Mouse (Mus musculus): ENCODE measurements around the gene Sccpdh. TPM values are rescaled to one million over a fixed set of nuclear protein-coding genes. Genes with fewer than 3 reads are reported as not detected.
A peak's percentile ranks its signal among the peaks of the same experiment; 100 is the strongest.
"Not testable (repeated sequence)": the region's sequence is repeated elsewhere in the genome, so short reads cannot be mapped to it uniquely, and the experiment has no call there.

The Sccpdh gene
- polyA plus RNA-seq, 1 experiment = 38.8 TPM

DNA sequence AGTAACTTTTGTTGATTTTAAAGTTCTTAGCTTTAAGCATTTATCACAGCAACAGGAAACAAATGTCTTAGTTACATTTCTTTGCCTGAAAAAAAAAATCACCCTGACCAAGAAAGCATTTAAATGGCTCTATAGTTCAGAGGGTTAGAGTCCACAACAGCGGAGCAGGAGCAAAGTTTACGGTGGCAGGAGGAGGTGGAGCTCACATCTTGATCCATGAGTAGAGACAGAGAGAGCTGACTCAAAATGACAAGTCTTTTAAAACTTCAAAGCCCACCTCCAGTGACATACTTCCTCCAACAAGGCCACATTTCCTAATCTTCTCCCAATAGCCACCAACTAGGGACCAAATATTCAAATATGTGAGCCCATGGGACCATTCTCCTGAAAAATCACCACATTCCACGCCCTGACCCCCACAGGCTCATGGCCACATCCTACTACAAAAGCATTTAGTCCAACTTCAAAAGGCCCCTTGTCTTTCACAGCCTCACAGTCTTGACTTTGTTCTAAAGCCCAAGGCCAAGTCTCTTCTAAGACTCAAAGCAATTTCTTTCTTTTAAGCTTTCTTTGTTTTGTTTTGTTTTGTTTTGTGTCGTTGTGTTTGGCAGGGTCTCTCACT, 3.6 kb upstream of the Sccpdh start:
- Histone ChIP-seq H3K4me3 (ENCODE audit: insufficient read depth, low read length) (no peak overlapping the region), H3K27ac (ENCODE audit: insufficient read depth, low read length) (no peak overlapping the region), H3K4me1 (ENCODE audit: control insufficient read depth, insufficient read depth, low read length) (no peaks in the 10 kb centered on the region)
- TF ChIP-seq CTCF (IDR thresholded peaks at IDR 0.05; ENCODE audit: borderline replicate concordance, insufficient read depth, low read length) (no peak), POLR2A (IDR thresholded peaks at IDR 0.05; ENCODE audit: low read depth, low read length) (no peak)

DNA sequence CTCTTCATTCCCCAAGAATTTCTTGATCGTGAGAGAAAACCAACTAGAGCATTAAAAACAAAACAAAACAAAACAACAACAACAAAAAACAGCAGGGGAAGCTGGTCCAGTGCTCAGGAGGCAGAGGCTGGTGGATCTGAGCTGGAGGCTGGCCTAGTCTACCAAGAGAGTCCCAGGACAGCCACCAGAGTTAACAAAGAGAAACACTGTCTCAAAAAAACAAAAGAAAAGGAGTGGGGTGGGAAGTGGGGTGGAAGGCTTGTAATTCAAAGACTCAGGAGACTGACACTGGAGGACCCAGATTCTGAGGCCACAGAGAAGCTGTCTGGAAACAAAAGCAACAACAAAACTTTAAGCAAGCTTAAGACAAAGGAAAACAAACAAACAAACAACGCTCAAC, 1.0 kb upstream of the Sccpdh start:
- Histone ChIP-seq H3K4me3 (ENCODE audit: insufficient read depth, low read length) (no peak overlapping the region; the same call in 1 of the 2 replicates), H3K27ac (ENCODE audit: insufficient read depth, low read length) (no peak overlapping the region), H3K4me1 (ENCODE audit: control insufficient read depth, insufficient read depth, low read length) (no peaks in the 10 kb centered on the region)
- no peak for TF ChIP-seq CTCF (IDR thresholded peaks at IDR 0.05; ENCODE audit: borderline replicate concordance, insufficient read depth, low read length)
- no peak for TF ChIP-seq POLR2A (IDR thresholded peaks at IDR 0.05; ENCODE audit: low read depth, low read length)

DNA sequence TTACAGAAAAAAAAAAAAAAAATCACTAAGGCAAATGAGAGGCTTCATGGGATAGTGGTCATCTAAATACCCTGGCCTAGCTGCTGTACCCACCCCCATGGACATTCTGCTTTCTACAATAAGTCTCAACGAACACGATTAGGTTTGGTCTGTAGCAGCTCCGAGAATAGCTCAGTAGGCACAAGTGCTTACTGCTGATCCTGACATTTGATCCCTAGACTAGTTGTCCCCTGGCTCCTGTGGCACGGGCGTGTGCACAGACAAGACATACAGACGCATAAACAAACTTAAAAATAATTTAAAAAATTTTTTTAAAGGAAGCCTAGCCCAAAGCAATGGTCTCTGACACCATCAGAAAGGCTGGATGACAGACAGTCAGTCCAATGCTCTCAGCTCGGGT, 560 bp upstream of the Sccpdh start:
- no peak overlapping the region for H3K27ac ChIP-seq (ENCODE audit: insufficient read depth, low read length)
- TF ChIP-seq CTCF (IDR thresholded peaks at IDR 0.05; ENCODE audit: borderline replicate concordance, insufficient read depth, low read length) = no peak
- TF ChIP-seq POLR2A (IDR thresholded peaks at IDR 0.05; ENCODE audit: low read depth, low read length) = no peak
- H3K4me1 ChIP-seq (ENCODE audit: control insufficient read depth, insufficient read depth, low read length) = no peaks in the 10 kb centered on the region
- H3K4me3 ChIP-seq (ENCODE audit: insufficient read depth, low read length) = peak overlapping the region; percentile 76

DNA sequence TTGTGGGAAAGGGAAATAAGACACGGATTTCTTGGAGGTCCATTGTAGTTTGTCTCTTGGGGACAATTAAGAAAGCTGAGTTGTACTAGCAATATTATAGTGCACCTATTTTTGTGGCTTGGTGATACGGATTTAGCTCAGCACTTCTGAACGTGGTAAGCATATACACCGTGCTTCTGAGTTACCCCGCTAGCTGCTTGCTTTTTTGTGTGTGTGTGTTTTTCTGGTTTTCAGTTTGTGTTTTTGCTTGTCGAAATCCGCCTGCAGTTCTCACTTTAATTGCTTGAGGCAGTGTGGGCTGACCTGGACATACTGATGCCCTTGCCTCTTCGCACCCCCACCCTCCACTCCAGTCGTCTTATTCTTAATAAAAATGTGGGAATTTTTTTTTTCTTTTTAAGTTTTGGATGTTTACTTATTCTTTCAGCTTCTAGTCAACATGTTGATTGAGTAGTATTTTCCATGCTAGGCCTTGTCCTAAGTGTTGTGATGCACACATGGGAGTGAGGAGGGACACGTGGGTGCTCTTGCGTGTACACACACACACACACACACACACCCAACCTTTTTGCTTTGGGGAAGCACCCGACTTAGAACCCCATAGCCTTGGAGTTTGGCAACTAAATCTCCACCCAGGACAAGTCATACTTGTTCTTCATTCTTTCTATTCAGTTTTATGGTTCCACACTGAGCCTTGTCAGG, 977 bp downstream of the Sccpdh start:
- TF ChIP-seq POLR2A (IDR thresholded peaks at IDR 0.05; ENCODE audit: low read depth, low read length) (no peak), CTCF (IDR thresholded peaks at IDR 0.05; ENCODE audit: borderline replicate concordance, insufficient read depth, low read length) (no peak)
- Histone ChIP-seq H3K4me1 (ENCODE audit: control insufficient read depth, insufficient read depth, low read length) (no peaks in the 10 kb centered on the region), H3K4me3 (ENCODE audit: insufficient read depth, low read length) (peak overlapping the region; percentile 76), H3K27ac (ENCODE audit: insufficient read depth, low read length) (no peak overlapping the region)

DNA sequence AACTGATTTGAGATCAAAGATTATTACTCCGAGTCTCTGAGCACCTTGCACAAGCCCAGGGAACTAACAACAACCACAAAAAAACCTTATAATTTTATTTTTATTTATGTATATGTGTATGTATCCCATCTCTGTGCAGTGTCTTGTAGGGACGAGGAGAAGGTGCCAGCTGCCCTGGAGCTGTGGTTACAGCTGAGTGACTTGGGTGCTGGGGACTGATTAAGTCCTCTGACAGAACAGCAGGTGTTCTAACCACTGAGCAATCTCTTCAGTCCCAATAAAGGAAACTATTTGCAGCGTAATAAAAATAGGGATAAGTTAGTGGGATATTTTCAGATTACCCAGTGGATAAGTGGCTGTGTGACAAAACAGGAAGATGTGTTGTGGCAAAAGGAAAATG, 6.3 kb downstream of the Sccpdh start:
- no peaks in the 10 kb centered on the region for H3K4me1 ChIP-seq (ENCODE audit: control insufficient read depth, insufficient read depth, low read length)
- H3K4me3 ChIP-seq (ENCODE audit: insufficient read depth, low read length) = no peak overlapping the region
- H3K27ac ChIP-seq (ENCODE audit: insufficient read depth, low read length) = no peak overlapping the region
- TF ChIP-seq POLR2A (IDR thresholded peaks at IDR 0.05; ENCODE audit: low read depth, low read length) (no peak), CTCF (IDR thresholded peaks at IDR 0.05; ENCODE audit: borderline replicate concordance, insufficient read depth, low read length) (no peak)

DNA sequence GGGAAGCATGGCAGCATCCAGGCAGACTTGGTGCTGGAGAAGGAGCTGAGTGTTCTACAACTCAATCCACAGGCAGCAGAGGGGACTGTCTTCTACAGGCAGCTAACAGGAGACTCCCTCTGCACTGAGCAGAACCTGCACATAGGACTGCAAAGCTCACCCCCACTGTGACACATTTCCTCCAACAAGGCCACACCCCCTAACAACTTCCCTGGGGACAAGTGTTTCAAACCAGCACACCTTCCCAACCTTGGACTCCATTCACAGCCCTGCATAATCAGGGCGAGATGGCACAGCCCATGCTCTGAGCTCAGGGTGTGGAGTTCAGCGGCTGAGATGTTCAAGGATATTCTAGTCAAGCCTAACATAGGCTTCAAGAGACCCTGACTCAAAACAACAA, 9.0 kb downstream of the Sccpdh start:
- TF ChIP-seq CTCF (IDR thresholded peaks at IDR 0.05; ENCODE audit: borderline replicate concordance, insufficient read depth, low read length) (no peak), POLR2A (IDR thresholded peaks at IDR 0.05; ENCODE audit: low read depth, low read length) (no peak)
- no peak overlapping the region for H3K4me3 ChIP-seq (ENCODE audit: insufficient read depth, low read length)
- no peak overlapping the region for H3K27ac ChIP-seq (ENCODE audit: insufficient read depth, low read length)
- H3K4me1 ChIP-seq (ENCODE audit: control insufficient read depth, insufficient read depth, low read length) = no peaks in the 10 kb centered on the region

DNA sequence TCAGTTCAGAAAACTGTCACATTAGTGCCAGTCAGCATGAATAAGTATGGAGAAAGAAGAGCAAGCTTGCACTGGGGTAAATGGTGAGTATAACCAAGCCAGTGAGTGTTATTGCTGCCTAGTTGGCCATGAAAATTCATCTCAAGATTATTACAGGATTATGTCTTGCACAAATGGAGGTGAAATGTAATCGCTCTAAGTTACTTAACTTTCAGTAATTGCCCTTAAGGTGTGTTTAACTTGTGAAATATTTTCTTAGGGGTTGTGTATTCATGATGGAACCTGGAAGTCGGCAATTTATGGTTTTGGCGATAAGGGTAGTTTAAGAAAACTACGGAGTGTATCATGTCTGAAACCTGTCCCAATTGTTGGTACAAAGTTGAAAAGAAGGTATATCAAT, 11.3 kb downstream of the Sccpdh start:
- Histone ChIP-seq H3K4me1 (ENCODE audit: control insufficient read depth, insufficient read depth, low read length) (no peaks in the 10 kb centered on the region), H3K4me3 (ENCODE audit: insufficient read depth, low read length) (no peak overlapping the region), H3K27ac (ENCODE audit: insufficient read depth, low read length) (no peak overlapping the region)
- no peak for TF ChIP-seq POLR2A (IDR thresholded peaks at IDR 0.05; ENCODE audit: low read depth, low read length)
- TF ChIP-seq CTCF (IDR thresholded peaks at IDR 0.05; ENCODE audit: borderline replicate concordance, insufficient read depth, low read length) = no peak

DNA sequence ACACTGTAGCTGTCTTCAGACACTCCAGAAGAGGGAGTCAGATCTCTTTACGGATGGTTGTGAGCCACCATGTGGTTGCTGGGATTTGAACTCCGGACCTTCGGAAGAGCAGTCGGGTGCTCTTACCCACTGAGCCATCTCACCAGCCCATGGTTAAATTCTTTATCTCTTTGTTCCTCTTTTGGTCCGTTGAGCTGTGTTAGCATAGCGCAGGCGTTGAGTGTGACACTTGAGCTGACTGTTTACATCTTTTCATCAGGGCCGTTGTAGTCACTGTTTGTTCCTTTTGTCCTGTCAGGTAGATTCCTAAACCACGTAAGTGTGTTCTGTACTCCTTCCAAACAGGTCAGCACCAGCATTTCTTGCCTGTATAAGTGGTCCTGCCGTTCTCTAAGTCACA, 14.7 kb downstream of the Sccpdh start:
- H3K4me1 ChIP-seq (ENCODE audit: control insufficient read depth, insufficient read depth, low read length); H3K27ac ChIP-seq (ENCODE audit: insufficient read depth, low read length); H3K4me3 ChIP-seq (ENCODE audit: insufficient read depth, low read length): not testable (repeated sequence)

DNA sequence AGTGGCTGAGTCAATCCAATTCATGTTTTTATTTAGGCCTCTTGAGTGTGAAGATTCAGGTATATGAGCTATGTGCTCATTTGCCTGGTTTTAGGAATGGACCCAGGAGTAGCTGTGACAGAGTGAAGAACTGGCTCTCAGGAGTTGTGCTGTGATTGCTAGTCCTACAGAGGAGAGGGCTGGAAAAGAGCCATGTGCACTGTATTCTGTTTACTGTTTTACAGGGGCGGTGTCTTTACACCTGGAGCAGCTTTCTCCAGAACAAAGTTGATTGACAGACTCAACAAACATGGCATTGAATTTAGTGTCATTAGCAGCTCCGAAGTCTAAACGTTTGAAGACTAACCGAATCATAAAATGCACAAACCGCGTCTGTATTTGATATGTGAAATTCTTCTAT, 18.3 kb downstream of the Sccpdh start:
- TF ChIP-seq POLR2A (IDR thresholded peaks at IDR 0.05; ENCODE audit: low read depth, low read length) (no peak), CTCF (IDR thresholded peaks at IDR 0.05; ENCODE audit: borderline replicate concordance, insufficient read depth, low read length) (no peak)
- Histone ChIP-seq H3K27ac (ENCODE audit: insufficient read depth, low read length) (no peak overlapping the region), H3K4me3 (ENCODE audit: insufficient read depth, low read length) (no peak overlapping the region), H3K4me1 (ENCODE audit: control insufficient read depth, insufficient read depth, low read length) (no peaks in the 10 kb centered on the region)

DNA sequence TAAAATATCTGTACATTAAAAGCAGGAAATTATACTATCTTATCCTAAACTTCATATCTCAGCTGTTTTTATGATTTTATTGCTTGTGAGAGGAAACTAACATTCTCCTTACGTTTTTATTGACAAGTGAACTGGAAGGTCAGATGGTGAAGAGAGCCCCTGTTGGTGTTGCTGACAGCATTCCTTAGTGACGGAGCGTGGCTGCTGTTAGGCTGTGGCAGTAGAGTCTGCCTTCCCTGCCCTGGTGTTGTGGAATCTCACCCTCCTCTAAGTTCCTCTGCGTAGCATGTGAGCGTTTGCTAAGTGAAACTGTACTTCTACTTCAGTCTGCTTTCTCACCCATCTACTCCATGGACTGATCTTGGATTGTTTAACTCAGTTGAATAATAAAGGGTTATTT, 18.8 kb downstream of the Sccpdh start:
- TF ChIP-seq POLR2A (IDR thresholded peaks at IDR 0.05; ENCODE audit: low read depth, low read length) (no peak), CTCF (IDR thresholded peaks at IDR 0.05; ENCODE audit: borderline replicate concordance, insufficient read depth, low read length) (no peak)
- no peak overlapping the region for H3K4me3 ChIP-seq (ENCODE audit: insufficient read depth, low read length)
- H3K27ac ChIP-seq (ENCODE audit: insufficient read depth, low read length) = no peak overlapping the region
- H3K4me1 ChIP-seq (ENCODE audit: control insufficient read depth, insufficient read depth, low read length) = no peaks in the 10 kb centered on the region

Data from embryonic fibroblast, embryonic 13.5 days (primary cell).